Mouse (Mus musculus) telencephalon, adult 2 months (tissue): ENCODE data around the gene Ddit4.

Experiments used
- DNase-seq: peaks from one replicate; pipeline ENCODE4 v3.0.0-alpha.2; 2011; ENCODE audit warnings: low read depth, low spot score

Ddit4 gene

DNA sequence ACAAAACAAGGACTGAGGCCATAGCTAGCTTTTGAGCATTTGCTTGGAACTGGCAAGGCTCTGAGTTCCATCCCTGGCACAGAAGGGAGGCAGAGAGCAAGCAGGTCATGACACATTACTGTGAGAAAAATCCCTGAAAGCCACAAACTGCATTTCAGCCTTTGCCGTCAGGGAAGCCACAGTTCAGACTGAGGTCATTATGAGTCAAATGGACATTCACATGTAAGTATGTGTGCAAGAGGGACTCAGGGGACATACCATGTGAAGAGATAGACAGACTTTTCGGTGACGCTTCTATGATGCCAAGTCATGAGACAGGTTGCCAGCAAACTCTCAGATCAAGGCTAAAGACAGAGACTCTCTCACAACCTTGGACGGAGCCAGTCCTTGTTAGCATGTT, 33.5 kb downstream of the Ddit4 start:
- no peak for DNase-seq

DNA sequence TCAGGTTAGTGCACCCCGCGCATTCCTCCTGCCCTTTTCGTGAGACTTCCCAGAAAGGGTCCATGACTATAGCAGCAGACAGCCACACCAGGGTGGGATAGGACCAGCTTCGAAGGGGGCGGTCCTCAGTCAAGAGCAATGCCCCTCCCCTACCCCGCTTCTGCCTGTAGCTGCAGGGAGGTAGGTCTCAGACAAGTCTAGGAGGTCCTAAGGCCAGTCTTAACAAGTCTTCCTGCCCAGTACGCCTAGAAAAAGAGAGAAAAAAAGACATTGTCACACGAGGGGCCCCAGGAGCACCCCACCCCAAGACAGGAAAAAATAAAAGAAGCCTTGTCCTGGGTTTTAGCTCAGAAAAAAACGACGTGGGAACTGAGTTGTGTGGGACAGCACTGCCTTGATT, 35.0 kb downstream of the Ddit4 start:
- DNase-seq = no peak

DNA sequence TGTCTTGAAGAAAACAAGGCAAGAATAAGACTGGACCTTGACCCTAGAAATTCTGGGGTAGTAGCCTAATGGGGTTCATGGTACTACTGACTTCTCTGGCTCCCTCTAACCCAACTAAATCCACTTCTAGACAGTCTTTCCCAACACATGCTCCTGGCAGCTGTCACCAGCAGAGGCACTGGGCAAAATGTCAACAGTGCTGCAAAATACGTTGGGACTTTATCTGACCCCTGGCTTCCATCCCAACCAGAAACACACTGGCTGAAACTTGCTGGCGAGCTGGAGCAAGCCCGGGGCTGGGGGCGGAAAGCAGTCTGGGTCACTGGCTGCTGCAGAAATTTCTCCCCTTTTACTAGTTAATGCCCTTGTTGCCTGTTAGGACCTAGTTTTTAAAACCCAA, 35.5 kb downstream of the Ddit4 start:
- DNase-seq = no peak

DNA sequence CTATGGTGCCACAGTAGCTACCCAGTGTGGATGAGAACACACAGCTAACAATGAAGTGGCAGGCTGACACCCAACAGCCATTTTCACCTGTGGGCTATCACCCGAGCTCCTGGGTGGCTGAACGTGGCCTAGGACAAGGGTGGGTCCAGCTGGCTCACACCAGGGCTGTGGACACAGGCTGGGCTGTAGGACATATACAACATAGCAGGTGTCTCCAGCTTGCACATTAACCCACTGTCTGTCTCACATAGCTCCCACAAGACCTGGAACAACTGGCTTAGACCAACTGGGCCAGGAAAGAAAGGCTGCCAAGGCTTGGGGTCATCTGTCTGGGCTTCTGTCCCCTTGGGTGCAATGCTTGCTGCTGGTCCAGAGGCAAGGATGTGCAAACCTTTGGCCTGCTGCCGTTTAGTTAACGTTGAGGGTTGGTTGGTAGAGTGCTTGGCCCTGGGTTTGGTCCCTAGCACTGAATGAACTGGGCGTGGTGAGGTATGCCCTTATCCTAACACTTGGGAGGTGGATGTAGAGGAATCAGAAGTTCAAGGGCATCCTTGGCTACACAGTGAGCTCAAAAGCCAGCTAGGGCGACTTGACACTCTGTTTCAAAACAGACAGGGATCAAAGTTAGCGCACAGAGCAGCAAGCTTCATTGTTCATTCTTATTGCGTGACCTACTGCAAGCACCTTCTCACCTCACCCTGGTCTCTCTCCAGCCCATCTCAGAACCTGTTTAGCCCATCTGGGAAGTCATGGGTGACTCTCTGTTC, 36.3 kb downstream of the Ddit4 start:
- DNase-seq = no peak

DNA sequence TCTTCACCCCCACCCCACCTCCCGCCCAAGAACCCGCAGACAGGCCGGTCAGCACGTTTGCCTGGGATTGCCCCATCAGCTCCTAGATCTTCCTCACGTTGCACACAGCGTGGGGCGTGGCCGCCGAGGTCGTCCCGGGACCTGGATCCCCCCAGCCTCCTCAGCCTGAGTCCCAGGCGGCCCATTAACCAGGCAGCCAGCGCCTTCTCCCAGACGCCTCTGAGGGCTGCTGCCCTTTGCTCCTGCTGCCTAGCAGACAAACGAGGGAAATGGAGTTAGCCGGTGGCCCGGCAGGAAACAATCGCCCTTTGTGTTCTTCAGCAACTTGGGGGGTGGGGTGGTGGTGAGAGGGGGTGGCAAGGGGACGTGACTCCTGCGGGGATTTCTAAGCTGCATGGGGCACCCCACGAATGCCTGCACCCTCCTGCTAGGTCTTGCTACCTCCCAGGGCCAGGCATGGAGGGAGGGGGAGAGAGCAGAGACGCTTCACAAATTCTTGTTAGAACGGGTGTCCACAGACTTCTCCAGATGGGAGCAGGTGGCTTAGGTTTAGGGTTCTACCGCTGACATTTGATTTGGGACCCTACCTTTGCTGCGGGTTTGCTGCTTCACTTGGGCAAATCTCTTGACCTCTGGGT, 40.0 kb downstream of the Ddit4 start:
- no peak for DNase-seq

DNA sequence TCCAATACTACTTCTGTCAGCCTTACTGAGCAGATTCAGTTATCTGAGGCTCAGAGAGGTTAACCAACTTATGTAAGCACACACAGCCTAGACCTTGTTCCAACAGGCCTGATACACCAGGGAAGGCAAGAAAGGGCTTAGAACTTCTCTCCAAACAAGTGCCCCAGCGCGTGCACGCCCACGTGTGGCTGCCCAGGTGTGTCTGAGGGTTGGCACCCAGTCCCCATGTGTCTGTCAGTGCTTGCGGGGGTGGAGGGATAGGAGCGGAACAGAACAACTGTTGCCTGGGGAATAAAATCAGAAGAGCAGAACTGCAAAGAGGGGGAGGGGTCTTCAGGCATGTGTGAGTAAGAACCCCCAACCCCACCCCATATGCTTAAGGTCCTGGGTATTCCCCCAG, 40.5 kb downstream of the Ddit4 start:
- DNase-seq = no peak

DNA sequence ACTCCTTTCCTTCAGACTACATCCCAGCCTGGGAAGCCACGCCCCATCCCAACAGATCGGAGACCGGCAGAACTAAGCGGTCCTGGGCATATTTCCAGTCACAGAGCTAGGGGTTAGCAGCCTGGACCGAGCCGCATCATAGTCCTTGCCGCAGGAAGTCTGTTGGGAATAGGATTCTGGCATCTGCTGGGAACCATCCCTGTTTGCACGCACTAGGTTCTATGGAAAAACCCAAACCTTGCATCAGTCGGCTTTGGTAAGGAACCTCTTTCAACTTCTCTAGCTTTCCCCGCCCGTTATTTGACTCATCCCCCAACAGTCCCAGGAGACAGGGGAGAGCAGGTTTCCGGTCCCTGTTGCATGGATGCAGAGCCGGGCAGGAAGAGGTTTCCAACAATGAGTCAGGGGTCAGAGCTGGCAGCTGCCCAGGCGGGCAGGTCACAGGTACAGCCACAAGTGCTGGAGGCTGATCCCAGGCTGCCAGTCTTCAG, 42.2 kb downstream of the Ddit4 start:
- no peak for DNase-seq

DNA sequence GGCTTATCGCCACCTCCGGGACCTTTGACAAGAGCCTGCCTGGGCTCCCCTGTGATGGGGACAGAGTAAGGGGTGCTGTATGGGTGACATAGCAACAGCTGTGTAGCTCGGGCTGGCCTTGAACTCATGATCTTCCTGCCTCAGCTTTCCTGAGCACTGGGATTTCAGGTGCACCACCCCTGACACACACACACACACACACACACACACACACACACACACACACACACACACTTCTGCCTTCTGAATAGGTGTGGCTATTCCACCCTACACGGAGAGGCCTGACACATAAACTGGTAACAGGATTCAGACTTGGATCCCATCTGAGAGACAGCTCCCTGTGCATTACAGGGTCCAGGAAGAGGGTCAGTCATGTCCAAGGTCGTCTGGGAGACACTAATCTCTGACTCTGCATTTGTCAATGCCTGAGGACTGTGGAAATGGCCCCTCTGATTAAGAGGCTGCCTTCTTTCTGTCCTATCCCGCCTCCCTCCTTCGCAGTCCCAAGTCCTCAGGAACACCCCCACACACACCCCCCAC, 42.8 kb downstream of the Ddit4 start:
- no peak for DNase-seq

DNA sequence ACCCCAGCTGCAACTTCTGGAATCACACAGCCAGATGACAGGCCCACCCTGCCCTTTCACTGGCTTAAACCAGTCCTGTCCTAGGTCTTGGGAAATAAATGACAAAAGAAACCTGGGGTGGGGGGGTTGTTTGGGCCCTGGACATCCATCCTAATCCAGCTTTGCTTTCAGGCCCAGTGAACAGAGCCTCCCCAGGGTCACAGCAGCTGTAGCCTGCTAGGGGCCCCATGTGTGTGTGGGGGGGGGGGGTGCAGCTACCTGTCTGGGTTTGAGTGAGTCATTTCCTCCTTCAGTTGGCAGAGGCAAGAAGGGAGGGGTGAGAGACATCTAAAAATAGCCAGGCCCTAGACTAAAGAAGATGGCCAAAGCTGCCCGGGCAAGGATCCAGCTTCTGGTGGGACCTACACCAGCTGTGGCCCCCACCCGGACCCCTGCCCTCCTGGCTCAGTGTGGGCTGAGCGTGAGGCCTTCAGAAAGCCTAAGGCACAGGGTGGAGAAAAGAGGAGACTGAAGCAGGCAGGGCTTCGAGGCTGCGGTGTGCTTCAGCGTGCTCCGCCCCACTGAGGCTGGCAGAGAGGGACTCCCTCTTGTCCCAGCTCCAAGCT, 43.8 kb downstream of the Ddit4 start:
- no peak for DNase-seq

DNA sequence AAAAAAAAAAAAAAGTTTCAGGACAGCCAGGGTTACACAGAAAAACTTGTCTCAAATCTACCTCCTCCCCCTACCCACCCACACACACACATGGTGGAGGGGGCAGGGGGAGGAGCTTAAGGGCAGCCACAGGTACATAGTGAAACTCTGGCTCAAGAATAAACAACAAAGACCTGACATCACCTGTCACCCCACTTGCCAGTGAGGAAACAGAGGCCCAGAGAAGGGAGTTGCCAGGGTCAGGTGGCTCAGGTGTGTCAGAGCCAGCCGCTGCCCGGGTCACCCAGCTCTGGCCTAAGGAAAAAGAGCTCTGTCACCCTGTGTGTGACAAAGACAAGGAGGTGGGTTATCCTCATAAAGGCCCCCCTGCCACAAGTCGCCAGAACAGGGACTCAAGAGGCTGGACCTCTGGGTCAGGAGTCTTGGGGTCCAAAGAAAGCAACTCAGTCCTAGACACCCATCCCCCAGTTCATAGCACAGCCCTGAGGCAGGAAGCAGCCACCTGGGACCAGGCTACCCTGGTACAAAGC, 44.5 kb downstream of the Ddit4 start:
- no peak for DNase-seq

DNA sequence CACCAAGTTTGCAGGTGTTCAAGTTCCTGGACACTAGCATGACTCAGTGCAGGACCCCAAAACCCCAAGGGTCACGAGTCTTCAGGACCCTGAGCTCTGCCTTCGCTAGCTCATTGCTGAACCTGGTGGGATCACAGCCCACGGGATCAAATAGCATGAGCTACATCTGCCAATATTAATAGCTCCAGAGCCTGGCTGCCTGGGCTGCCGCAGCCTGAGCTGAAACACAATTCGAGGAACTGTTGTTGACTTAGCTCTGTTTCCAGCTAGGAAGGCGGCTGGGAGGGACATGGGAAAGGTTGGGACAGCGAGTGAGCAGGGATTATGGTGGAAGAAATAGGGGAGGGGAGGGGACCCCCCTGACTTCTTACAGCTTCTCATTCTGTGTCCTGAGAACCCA, 48.5 kb downstream of the Ddit4 start:
- no peak for DNase-seq

DNA sequence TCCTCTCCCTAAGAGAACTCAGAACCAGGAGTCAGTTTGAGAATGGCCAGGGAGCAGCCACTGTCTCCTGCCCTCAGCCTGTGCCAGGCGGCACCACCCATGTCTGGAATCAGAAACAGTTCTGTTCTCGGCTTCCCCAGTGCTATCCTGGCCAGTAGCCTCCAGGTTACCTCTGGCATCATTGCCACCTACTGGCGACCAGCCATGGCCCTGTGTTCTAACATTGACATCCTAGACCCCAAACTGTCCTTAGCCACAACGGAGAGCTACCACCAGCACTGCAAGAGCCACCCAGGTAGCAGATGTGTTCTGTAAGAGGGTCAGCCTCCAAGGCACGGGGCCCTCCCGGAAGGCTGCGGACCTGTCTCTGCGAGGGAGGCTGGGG, 49.0 kb downstream of the Ddit4 start:
- no peak for DNase-seq

DNA sequence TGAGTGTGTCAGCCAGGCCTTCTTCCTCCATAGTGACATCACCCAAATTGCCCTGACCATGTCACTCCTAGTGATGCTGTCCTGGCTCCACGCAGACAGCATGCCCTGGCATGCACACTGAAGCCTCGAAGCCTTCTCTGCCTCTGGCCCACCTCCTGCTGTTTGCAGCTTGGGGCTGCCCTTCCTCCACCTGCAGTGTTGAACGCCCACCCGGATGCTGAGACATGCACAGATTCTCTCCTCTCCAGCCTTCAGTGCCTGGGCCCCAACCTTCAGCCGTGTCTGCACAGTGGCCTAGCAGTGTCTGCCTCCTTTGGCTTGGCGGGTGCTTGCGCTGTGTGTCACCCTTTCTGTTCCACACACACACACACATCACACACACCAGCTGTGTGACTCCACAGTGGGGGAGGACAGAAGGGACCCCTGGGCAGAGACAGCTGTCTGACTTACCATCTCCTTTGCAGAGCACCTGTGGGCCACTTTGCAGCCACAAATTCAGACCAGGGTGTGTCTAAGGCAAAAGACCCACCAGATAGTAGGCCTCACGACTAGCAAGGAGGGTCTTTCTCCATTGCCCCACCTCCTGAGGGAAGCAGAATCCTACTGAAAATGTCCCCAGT, 49.5 kb downstream of the Ddit4 start:
- DNase-seq = no peak

DNA sequence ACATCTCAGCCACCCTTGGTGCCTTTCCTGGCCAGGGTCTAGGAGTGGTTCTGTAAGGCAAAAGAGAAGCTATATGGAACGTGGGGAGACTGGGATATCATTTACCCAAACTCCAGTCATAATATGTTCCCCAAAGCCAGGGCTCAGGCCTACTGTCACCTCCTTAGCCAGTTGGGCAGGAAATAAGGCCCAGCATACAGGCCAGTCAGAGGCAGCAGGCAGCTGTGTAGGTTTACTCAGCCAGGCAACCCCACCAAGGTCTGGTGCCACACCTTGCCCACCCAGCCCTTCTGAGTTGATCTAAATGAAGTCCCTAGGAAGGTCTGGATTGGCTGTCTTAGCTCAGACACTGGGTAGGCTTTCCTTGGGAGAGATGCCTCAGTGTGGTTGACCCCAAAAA, 50.2 kb downstream of the Ddit4 start:
- DNase-seq = no peak

DNA sequence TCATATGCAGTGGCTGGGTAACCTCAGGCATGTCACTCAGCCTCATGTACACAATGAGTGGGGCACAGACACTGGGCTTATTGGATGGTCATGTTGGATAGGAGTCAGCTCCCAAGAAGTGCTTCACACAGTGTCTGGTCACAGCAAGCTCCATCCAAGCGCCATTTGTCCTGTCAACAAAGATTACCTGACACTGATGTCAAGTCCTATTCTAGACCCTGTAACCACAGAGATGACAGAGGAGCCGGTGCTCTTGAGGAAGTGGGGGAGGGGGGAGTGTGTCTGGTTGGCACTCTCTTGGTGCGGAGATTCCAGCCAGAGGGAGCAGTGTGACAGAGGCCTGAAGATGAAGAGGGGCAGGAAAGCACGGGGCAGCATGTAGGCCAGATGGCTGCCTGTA, 50.7 kb downstream of the Ddit4 start:
- no peak for DNase-seq

DNA sequence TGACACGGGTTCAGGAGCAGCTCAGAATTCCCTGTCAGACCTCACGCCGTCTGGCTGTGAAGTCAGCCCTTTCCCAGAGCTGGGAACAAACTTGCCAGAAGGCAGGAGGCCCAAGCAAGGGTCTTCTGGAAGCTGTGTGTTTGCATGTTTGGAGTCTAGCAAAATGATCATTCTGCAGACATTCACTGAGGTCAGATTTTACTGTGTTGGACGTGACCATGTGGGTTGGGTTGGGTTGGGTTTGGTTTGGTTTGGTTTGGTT, 51.5 kb downstream of the Ddit4 start:
- DNase-seq = no peak
